Mouse (Mus musculus) R1 (cell line): ENCODE data around the gene Stox2.

ENCODE experiments used
- DNase-seq: peaks from one replicate; pipeline ENCODE4 v3.0.0-alpha.2; 2018; ENCODE audit warnings: low read depth, low spot score

Gene Stox2

GRCm38 (mm10) chr8:47182771-47183558 is 263.2 kb downstream of the Stox2 start:
- no peak for DNase-seq

GRCm38 (mm10) chr8:47182292-47182691 is 263.9 kb downstream of the Stox2 start:
- no peak for DNase-seq

- DNase-seq, result no peak
These were observed 265.0 kb downstream of the Stox2 start for GRCm38 (mm10) chr8:47181032-47181698.

GRCm38 (mm10) chr8:47180181-47180580 is 266.0 kb downstream of the Stox2 start:
- DNase-seq, result no peak

- no peak for DNase-seq
These were observed 267.4 kb downstream of the Stox2 start for GRCm38 (mm10) chr8:47178785-47179184.

- DNase-seq, result no peak
These were observed 272.3 kb downstream of the Stox2 start for GRCm38 (mm10) chr8:47173823-47174222.

- no peak for DNase-seq
These were observed 273.3 kb downstream of the Stox2 start for GRCm38 (mm10) chr8:47172848-47173247.

GRCm38 (mm10) chr8:47160688-47161087 is 285.5 kb downstream of the Stox2 start:
- no peak for DNase-seq

- peak; percentile 56 for DNase-seq
These were observed 291.6 kb downstream of the Stox2 start for GRCm38 (mm10) chr8:47154521-47154920.

GRCm38 (mm10) chr8:47145258-47145657 is 300.9 kb downstream of the Stox2 start:
- no peak for DNase-seq

GRCm38 (mm10) chr8:47136047-47136446 is 310.1 kb downstream of the Stox2 start:
- no peak for DNase-seq

- DNase-seq, result peak; percentile 67
These were observed 310.6 kb downstream of the Stox2 start for GRCm38 (mm10) chr8:47135586-47135985.

GRCm38 (mm10) chr8:47134736-47135135 is 311.4 kb downstream of the Stox2 start:
- no peak for DNase-seq

- DNase-seq, result no peak
These were observed 312.8 kb downstream of the Stox2 start for GRCm38 (mm10) chr8:47133381-47133780.
